Mouse (Mus musculus) small intestine, adult 2 months (tissue): Measurements from ENCODE around the gene Mxra7.

ENCODE experiments used
- CTCF ChIP-seq: fragments of 200-500 bp; IDR thresholded peaks from 2 replicates; pipeline ENCODE4 v1.5.1; 2012; ENCODE audit warnings: low read depth, mild to moderate bottlenecking, control low read depth, inconsistent platforms, low read length, moderate library complexity, mixed read lengths; ENCODE audit not compliant: insufficient replicate concordance, insufficient read length; ENCODE audit errors: extremely low read depth
- POLR2A ChIP-seq: fragments of 200-500 bp; IDR thresholded peaks from 2 replicates; pipeline ENCODE4 v1.6.1; 2012; ENCODE audit warnings: low read depth, mild to moderate bottlenecking, control low read depth, inconsistent platforms, low read length, moderate library complexity

DNA sequence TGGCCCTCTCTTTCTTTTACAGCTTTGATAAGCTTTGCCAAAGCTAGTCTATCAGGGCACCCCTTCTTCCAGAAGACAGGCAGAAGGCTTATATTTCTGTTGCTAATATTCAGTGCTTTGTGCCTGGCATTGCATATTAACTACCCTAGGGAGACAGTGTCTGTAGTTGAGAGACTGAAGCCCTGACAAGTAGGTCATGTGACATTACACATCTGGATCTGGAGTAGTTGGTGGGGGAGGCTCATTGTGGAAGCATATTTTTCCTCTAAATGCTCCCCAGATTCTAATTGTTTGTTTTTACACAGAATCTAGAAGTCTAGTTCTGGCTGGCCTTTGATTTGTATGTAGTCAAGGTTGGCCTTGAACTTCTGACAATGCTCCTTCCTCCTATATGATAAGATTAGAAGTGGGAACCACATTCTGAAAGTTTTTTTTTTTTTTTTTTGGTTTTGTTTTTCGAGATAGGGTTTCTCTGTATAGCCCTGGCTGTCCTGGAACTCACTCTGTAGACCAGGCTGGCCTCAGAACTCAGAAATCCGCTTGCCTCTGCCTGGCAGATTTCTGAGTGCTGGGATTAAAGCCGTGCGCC is 18.8 kb upstream of the Mxra7 start:
- TF ChIP-seq CTCF (no peak), POLR2A (no peak)
